Mouse (Mus musculus) small intestine, adult 2 months (tissue): ENCODE results near the gene Nynrin. TPM values are rescaled to one million over a fixed set of nuclear protein-coding genes. Genes with fewer than 3 reads are reported as not detected.

Source experiments
- H3K27ac ChIP-seq: fragments of 200-500 bp; 2 replicates; pipeline ENCODE4 v1.5.1; 2012; ENCODE audit warnings: low read depth, low read length, control low read depth, inconsistent platforms; ENCODE audit not compliant: insufficient read depth
- H3K27me3 ChIP-seq: fragments of 200-500 bp; 2 replicates; pipeline ENCODE4 v1.6.1; 2012; ENCODE audit warnings: mild to moderate bottlenecking, moderate library complexity, low read length, inconsistent platforms; ENCODE audit not compliant: control insufficient read depth, insufficient read depth
- H3K36me3 ChIP-seq: fragments of 200-500 bp; 2 replicates; pipeline ENCODE4 v1.6.1; 2012; ENCODE audit warnings: mild to moderate bottlenecking, low read length, control low read depth, inconsistent platforms; ENCODE audit not compliant: control insufficient read depth, insufficient read depth
- H3K4me1 ChIP-seq: fragments of 200-500 bp; 2 replicates; pipeline ENCODE4 v1.6.1; 2012; ENCODE audit warnings: low read length, inconsistent platforms, mixed read lengths; ENCODE audit not compliant: control insufficient read depth, insufficient read depth, insufficient read length
- H3K4me3 ChIP-seq: fragments of 200-500 bp; 2 replicates; pipeline ENCODE4 v1.5.1; 2012; ENCODE audit warnings: low read depth, mild to moderate bottlenecking, control low read depth, inconsistent platforms, low read length, moderate library complexity
- CTCF ChIP-seq: fragments of 200-500 bp; IDR thresholded peaks from 2 replicates; pipeline ENCODE4 v1.5.1; 2012; ENCODE audit warnings: low read depth, mild to moderate bottlenecking, control low read depth, inconsistent platforms, low read length, moderate library complexity, mixed read lengths; ENCODE audit not compliant: insufficient replicate concordance, insufficient read length; ENCODE audit errors: extremely low read depth
- POLR2A ChIP-seq: fragments of 200-500 bp; IDR thresholded peaks from 2 replicates; pipeline ENCODE4 v1.6.1; 2012; ENCODE audit warnings: low read depth, mild to moderate bottlenecking, control low read depth, inconsistent platforms, low read length, moderate library complexity
- WGBS: fragments of 180-500 bp; shearing (Covaris S2); methylation state at CpG from one replicate; pipeline ENCODE4 v1.1.7; 2018; 5-methylcytosine and 5-hydroxymethylcytosine counted together
- polyA plus RNA-seq: library from polyadenylated mRNA; depleted of rRNA; stranded (reverse); fragments of >200 nt; gene quantifications from 2 replicates; pipeline ENCODE4 v1.2.3, GENCODE M21; 2012; rRNA removed

Gene Nynrin
- polyA plus RNA-seq, 1 experiment, result 1.8 TPM

DNA sequence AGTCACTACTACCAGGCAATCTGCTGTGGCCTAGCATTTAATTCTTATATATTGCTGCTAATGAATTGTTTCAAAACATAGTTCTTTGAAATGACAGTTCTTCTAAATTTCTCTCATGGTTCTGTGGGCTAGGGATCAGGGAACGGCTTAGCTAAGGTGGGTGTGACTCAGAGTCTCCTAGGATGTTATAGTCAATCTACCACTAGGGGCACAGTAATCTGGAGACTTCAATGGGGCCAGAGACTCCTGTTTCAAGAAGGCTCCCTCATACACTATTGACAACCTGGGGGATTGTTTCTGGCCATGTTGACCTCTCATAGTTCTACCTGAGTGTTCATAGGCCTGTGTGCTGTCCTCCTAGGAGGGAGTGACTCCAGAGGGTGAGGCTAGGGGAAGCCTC, 51.7 kb downstream of the Nynrin start:
- no peak overlapping the region for H3K4me3 ChIP-seq
- no peak for TF ChIP-seq POLR2A
- no peak for TF ChIP-seq CTCF
- H3K27ac ChIP-seq, result no peak overlapping the region
- H3K36me3 ChIP-seq, result no peaks in the 10 kb centered on the region
- peaks cover 3% of the 10 kb centered on the region; the same call in 1 of the 2 replicates for H3K4me1 ChIP-seq
- WGBS, result 7% methylated on average over 1 of the region's 1 CpGs
- H3K27me3 ChIP-seq, result no peaks in the 10 kb centered on the region; the same call in 1 of the 2 replicates

DNA sequence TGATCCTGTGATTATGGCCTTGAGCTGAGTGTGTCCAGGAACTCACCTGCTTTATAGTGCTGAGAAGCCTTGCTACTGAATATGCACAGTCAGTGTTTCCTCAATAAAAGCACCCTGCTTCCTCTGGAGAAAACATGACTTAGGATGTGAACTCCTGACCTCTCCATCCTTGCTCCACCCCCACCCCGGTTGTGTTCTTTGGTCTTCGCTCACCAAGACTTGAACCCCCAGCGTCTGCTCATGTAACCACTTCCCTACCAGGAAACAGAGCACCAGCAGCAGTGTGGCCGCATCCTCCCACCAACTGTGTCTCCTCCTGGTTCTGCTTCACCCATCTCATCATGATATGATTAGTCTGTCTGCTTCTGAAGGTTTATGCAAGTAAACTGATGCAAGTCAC, 59.6 kb downstream of the Nynrin start:
- no peaks in the 10 kb centered on the region for H3K36me3 ChIP-seq
- H3K4me1 ChIP-seq, result no peaks in the 10 kb centered on the region
- no peak for TF ChIP-seq CTCF
- no peak for TF ChIP-seq POLR2A
- H3K27me3 ChIP-seq, result no peaks in the 10 kb centered on the region
- no peak overlapping the region for H3K4me3 ChIP-seq
- 47% methylated on average over 4 of the region's 4 CpGs for WGBS
- H3K27ac ChIP-seq, result no peak overlapping the region

DNA sequence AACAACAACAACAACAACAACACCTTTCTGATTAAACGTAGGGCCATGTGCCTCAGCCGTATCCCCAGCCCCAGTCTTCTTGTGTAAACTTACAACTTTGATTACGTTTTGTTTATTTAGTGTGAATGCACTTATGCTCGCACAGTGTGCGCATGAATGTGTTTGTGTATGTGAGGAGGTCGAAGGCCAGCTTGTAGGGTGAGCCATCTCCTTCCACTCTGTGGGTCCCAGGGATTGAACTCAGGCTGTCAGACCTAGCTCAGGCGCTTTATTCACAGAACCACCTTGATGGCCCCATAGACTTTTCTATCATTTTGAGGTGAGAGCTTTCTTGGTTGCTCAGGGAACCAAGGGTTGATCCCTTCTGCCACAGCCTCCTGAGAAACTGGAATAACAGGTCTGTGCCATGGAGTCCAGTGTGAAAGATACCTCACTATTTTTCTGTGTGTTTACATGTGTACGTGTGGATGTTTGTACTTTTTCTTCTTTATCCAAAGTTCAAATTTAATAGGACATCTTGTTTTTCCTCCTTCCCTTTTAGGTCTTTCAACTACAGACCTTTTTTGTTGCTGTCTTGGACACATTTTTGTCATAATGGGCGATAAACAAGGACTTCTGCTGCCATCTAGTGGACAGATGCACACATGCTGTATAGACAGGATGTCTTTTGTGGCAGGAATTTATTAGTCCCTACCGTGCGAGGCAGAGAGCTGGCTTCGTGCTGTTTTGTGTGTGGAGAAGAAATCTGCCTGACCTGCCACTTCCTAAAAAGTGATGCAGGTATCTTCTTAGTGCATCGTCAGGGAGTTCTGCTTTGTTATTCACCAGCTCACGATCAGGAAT, 64.7 kb downstream of the Nynrin start:
- Histone ChIP-seq H3K4me1 (no peaks in the 10 kb centered on the region), H3K27ac (no peak overlapping the region), H3K27me3 (no peaks in the 10 kb centered on the region), H3K36me3 (no peaks in the 10 kb centered on the region), H3K4me3 (no peak overlapping the region)
- 18% methylated on average over 14 of the region's 14 CpGs for WGBS
- TF ChIP-seq CTCF (peak; percentile 1; the same call in 1 of the 2 replicates), POLR2A (no peak)

DNA sequence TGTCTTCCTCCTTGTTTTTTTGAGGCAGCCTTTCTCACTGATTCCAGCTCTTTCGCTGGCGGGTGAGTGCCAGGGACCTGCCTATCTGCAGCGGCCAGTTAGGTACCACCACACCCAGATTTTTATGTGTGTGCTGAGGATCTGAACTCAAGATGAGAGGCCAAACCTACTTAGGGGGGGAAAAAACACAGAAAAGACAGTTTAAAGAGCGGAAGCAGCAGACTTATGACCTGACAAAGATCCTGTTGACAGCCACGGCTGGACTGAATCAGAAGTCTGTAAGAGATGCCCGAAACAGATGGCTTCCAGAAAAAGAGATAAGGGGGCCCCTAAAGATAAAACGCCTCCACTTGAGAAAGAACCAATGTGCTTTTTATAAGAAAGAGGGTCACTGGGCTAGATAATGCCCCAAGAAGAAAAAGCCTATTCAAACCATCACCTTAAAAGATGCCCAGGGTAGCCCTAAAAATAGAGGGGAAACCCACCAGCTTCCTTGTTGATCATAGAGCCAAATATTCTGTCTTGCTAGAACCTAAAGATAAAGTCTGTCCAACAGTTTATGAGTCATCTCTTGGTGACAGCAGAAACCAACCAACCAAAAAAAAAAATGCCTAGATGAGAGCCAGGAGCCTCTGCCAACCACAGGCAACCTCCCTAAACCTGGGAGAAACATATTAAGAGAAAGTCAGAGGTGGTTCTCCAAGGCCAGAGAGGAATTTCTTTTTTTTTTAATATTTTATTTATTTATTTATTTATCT, 68.8 kb downstream of the Nynrin start:
- Histone ChIP-seq H3K4me1 (no peaks in the 10 kb centered on the region), H3K36me3 (no peaks in the 10 kb centered on the region), H3K4me3 (no peak overlapping the region), H3K27ac (no peak overlapping the region), H3K27me3 (no peaks in the 10 kb centered on the region)
- TF ChIP-seq POLR2A (no peak), CTCF (no peak)
- 26% methylated on average over 7 of the region's 7 CpGs for WGBS

Other genes with a start within 250 kb of the Nynrin start
- gene Rec8, start 236.0 kb upstream of the Nynrin start, polyA plus RNA-seq, result 8.7 and 19.2 TPM in 2 replicates
- gene Ipo4, start 218.1 kb upstream of the Nynrin start, polyA plus RNA-seq, result 35.4 and 37.2 TPM in 2 replicates
- gene Gm49378, start 216.1 kb upstream of the Nynrin start, polyA plus RNA-seq, result 8.6 and 9.3 TPM in 2 replicates
- gene Tm9sf1, start 210.2 kb upstream of the Nynrin start, polyA plus RNA-seq, result 58.8 and 104 TPM in 2 replicates
- gene Tssk4, start 203.8 kb upstream of the Nynrin start, polyA plus RNA-seq, result 0.56 and 1.1 TPM in 2 replicates
- 17.2 and 23.9 TPM in 2 replicates for gene Mdp1, start 193.5 kb upstream of the Nynrin start, polyA plus RNA-seq
- gene Gmpr2, start 182.1 kb upstream of the Nynrin start, polyA plus RNA-seq, result 5.2 and 9.6 TPM in 2 replicates
- 135 and 228 TPM in 2 replicates for gene Nedd8, start 181.9 kb upstream of the Nynrin start, polyA plus RNA-seq
- gene Tinf2, start 172.2 kb upstream of the Nynrin start, polyA plus RNA-seq, result 8.1 and 11.1 TPM in 2 replicates
- 0.62 and 0.89 TPM in 2 replicates for gene Tgm1, start 140.1 kb upstream of the Nynrin start, polyA plus RNA-seq
- 28.1 and 43.5 TPM in 2 replicates for gene Rabggta, start 131.7 kb upstream of the Nynrin start, polyA plus RNA-seq
- 217 and 223 TPM in 2 replicates for gene Dhrs1, start 108.3 kb upstream of the Nynrin start, polyA plus RNA-seq
- 5.9 and 8.0 TPM in 2 replicates for gene Nop9, start 108.3 kb upstream of the Nynrin start, polyA plus RNA-seq
- 309 and 797 TPM in 2 replicates for gene Cideb, start 95.6 kb upstream of the Nynrin start, polyA plus RNA-seq
- 65.3 and 90.6 TPM in 2 replicates for gene Ltb4r2, start 92.6 kb upstream of the Nynrin start, polyA plus RNA-seq
- gene Ltb4r1, start 88.0 kb upstream of the Nynrin start, polyA plus RNA-seq, result 25.3 and 26.4 TPM in 2 replicates
- gene Adcy4, start 69.9 kb upstream of the Nynrin start, polyA plus RNA-seq, result 3.3 and 6.1 TPM in 2 replicates
- 24.7 and 42.1 TPM in 2 replicates for gene Ripk3, start 65.1 kb upstream of the Nynrin start, polyA plus RNA-seq
- gene Nfatc4, start 30.9 kb upstream of the Nynrin start, polyA plus RNA-seq, result 5.8 and 7.6 TPM in 2 replicates
- 0.56 and 0.61 TPM in 2 replicates for gene Cbln3, start 30.4 kb downstream of the Nynrin start, polyA plus RNA-seq
- 12.6 and 32.7 TPM in 2 replicates for gene Khnyn, start 30.9 kb downstream of the Nynrin start, polyA plus RNA-seq
- 17.8 and 34.0 TPM in 2 replicates for gene Sdr39u1, start 46.3 kb downstream of the Nynrin start, polyA plus RNA-seq
- 0.60 TPM in 1 of 2 replicates, not detected in the other for gene Cma1, start 90.7 kb downstream of the Nynrin start, polyA plus RNA-seq
- gene Cma2, start 97.0 kb downstream of the Nynrin start, polyA plus RNA-seq, result 0.86 TPM in 1 of 2 replicates, not detected in the other
- gene Mcpt1, start 164.0 kb downstream of the Nynrin start, polyA plus RNA-seq, result 3.0 and 11.6 TPM in 2 replicates
- gene Mcpt9, start 176.5 kb downstream of the Nynrin start, polyA plus RNA-seq, result not detected in 2 replicates
- 0.93 and 1.7 TPM in 2 replicates for gene Mcpt2, start 188.0 kb downstream of the Nynrin start, polyA plus RNA-seq
- 0.14 and 0.34 TPM in 2 replicates for gene Mcpt4, start 208.3 kb downstream of the Nynrin start, polyA plus RNA-seq
- not detected in 2 replicates for gene Mcpt8, start 231.3 kb downstream of the Nynrin start, polyA plus RNA-seq
- gene Ctsg, start 248.6 kb downstream of the Nynrin start, polyA plus RNA-seq, result 0.25 TPM in 1 of 2 replicates, not detected in the other